Mouse (Mus musculus) forebrain, embryonic 12.5 days (tissue): ENCODE measurements around the gene Smad9. TPM values are rescaled to one million over a fixed set of nuclear protein-coding genes. Genes with fewer than 3 reads are reported as not detected.

Experiments used
- ATAC-seq: fragments of 200-750 bp; cut with Nextera tagmentation; 2 replicates; pipeline ENCODE4 v1.8.0; 2017; ENCODE audit warnings: moderate TSS enrichment; ENCODE audit not compliant: low FRiP score
- H3K27ac ChIP-seq: fragments of 300-500 bp; sonication (generic); 2 replicates; pipeline ENCODE4 v1.5.1; 2016; ENCODE audit warnings: mild to moderate bottlenecking
- H3K27me3 ChIP-seq: fragments of 300-500 bp; sonication (generic); 2 replicates; pipeline ENCODE4 v1.6.1; 2016; ENCODE audit warnings: mild to moderate bottlenecking
- H3K36me3 ChIP-seq: fragments of 300-500 bp; sonication (generic); replicated peaks from 2 replicates; pipeline ENCODE4 v1.6.1; 2016; ENCODE audit warnings: mild to moderate bottlenecking
- H3K4me1 ChIP-seq: fragments of 300-500 bp; sonication (generic); 2 replicates; pipeline ENCODE4 v1.6.1; 2016
- H3K4me2 ChIP-seq: fragments of 300-500 bp; sonication (generic); 2 replicates; pipeline ENCODE4 v1.6.1; 2016; ENCODE audit warnings: mild to moderate bottlenecking, moderate library complexity
- H3K4me3 ChIP-seq: fragments of 300-500 bp; sonication (generic); replicated peaks from 2 replicates; pipeline ENCODE4 v1.5.1; 2016; ENCODE audit warnings: mild to moderate bottlenecking
- H3K9ac ChIP-seq: fragments of 300-500 bp; sonication (generic); 2 replicates; pipeline ENCODE4 v1.6.1; 2016; ENCODE audit warnings: mild to moderate bottlenecking
- H3K9me3 ChIP-seq: fragments of 300-500 bp; sonication (generic); 2 replicates; pipeline ENCODE4 v1.6.1; 2016
- WGBS: fragments of 180-500 bp; shearing (Covaris S2); methylation state at CpG from one replicate; pipeline ENCODE4 v1.1.7; 2016; 5-methylcytosine and 5-hydroxymethylcytosine counted together
- polyA plus RNA-seq: library from polyadenylated mRNA; unstranded; fragments of >200 nt; fragmentation: Nextera tagmentation; extraction: Ambion mirVana; gene quantifications from 2 replicates; pipeline ENCODE4 v1.2.1, GENCODE M21; 2016

The Smad9 gene
- polyA plus RNA-seq, 1 experiment from 2014 or later, result 0.24 TPM

- no peak for ATAC-seq
- H3K4me3 ChIP-seq, result no peak overlapping the region
- H3K27ac ChIP-seq, result no peak overlapping the region
- no peaks in the 10 kb centered on the region for H3K9me3 ChIP-seq
- no peaks in the 10 kb centered on the region for H3K36me3 ChIP-seq
- no peaks in the 10 kb centered on the region for H3K27me3 ChIP-seq
- H3K4me2 ChIP-seq, result no peak overlapping the region
- H3K9ac ChIP-seq, result no peak overlapping the region
- no peaks in the 10 kb centered on the region for H3K4me1 ChIP-seq
- 89% methylated on average over 3 of the region's 3 CpGs for WGBS
Measured at GRCm38 (mm10) chr3:54832491-54832890, 77.1 kb downstream of the Smad9 start.

- H3K27ac ChIP-seq, result no peak overlapping the region
- ATAC-seq, result no peak
- no peak overlapping the region for H3K4me2 ChIP-seq
- no peaks in the 10 kb centered on the region for H3K27me3 ChIP-seq
- H3K4me1 ChIP-seq, result no peaks in the 10 kb centered on the region
- no peak overlapping the region for H3K4me3 ChIP-seq
- no peaks in the 10 kb centered on the region for H3K36me3 ChIP-seq
- no peak overlapping the region for H3K9ac ChIP-seq
- no peaks in the 10 kb centered on the region for H3K9me3 ChIP-seq
- 77% methylated on average over 2 of the region's 2 CpGs for WGBS
Measured at GRCm38 (mm10) chr3:54835421-54835820, 80.0 kb downstream of the Smad9 start.

Other genes with a start within 250 kb of the Smad9 start
- gene Supt20, start 62.8 kb upstream of the Smad9 start, polyA plus RNA-seq, result 122 and 127 TPM in 2 replicates
- gene Gm21958, start 41.2 kb upstream of the Smad9 start, polyA plus RNA-seq, result 1.3 and 2.0 TPM in 2 replicates
- 122 and 125 TPM in 2 replicates for gene Exosc8, start 20.2 kb upstream of the Smad9 start, polyA plus RNA-seq
- 43.1 and 43.4 TPM in 2 replicates for gene Alg5, start 20.0 kb upstream of the Smad9 start, polyA plus RNA-seq
- 56.8 and 65.6 TPM in 2 replicates for gene Rfxap, start 52.2 kb downstream of the Smad9 start, polyA plus RNA-seq
- 0.50 and 0.74 TPM in 2 replicates for gene Sertm1, start 160.3 kb downstream of the Smad9 start, polyA plus RNA-seq